Mouse (Mus musculus) testis, adult 2 months (tissue): ENCODE measurements at regions not wholly inside any gene's neighbourhood (a gene's known extent, or its start where the extent isn't known, plus 50 kb on each side); places are given as distances from the start of the nearest gene placed in this dataset.

Experiments used
- CTCF ChIP-seq: fragments of 200-500 bp; IDR thresholded peaks from 2 replicates; pipeline ENCODE4 v1.5.1; 2012; ENCODE audit warnings: low read depth, mild to moderate bottlenecking, inconsistent platforms, low read length, moderate library complexity; ENCODE audit not compliant: control insufficient read depth, insufficient read depth, insufficient replicate concordance
- POLR2A ChIP-seq: fragments of 200-500 bp; IDR thresholded peaks from 2 replicates; pipeline ENCODE4 v1.6.1; 2012; ENCODE audit warnings: low read depth, mild to moderate bottlenecking, inconsistent platforms, low read length, moderate library complexity; ENCODE audit not compliant: control insufficient read depth

GRCm38 (mm10) chr17:13541249-13541648 lies 186.9 kb downstream of the Tcp10c start:
- no peak for TF ChIP-seq POLR2A
- TF ChIP-seq CTCF: no peak
